Mouse (Mus musculus): ENCODE results near the gene Tmod4.

DNA sequence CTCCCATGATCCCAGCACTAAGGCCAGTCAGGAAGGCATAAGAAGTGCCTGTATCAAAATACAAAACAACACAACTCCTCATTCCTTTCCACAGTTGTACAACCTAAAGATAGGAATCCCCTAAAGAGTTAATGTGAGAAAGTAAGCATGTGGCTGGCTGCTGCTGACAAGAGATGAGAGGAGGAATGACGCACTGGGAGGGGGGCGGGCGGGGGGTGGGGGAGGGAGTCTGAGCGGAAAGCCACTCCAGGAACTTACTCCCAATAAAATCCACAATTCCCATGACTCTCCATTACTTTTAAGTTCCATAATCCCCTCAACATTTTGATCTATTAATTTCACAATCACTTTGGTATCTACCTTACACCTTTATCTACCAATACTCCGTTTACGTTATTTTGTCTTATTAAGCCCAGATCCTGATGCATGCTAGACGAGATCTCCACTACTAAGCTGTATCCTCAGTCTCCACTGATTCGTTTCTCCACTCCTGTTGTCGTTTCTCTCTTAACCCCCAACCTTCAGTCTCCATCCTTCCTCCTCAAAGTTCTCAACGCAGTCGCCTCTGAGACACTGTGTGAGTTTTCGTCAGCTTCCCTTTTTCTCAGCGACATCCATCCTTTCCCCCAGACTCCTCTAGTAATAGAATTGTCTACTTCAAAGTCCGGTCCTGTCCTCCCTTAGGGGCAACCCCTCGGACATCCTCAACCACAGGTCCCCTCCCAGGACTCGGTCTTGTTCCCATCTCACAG lies 18.5 kb upstream of the Tmod4 start:
- no peak for TF ChIP-seq POLR2A (IDR thresholded peaks at IDR 0.05; ENCODE audit: control insufficient read depth, extremely low read depth, insufficient read depth, low read length, poor library complexity)
- no peak for TF ChIP-seq CTCF (IDR thresholded peaks at IDR 0.05; ENCODE audit: borderline replicate concordance, control insufficient read depth, extremely low read depth, insufficient read depth, low read length, poor library complexity)
